Mouse (Mus musculus) layer of hippocampus, adult 9-11 months (tissue): ENCODE results near the gene Palb2.
A peak's percentile ranks its signal among the peaks of the same experiment; 100 is the strongest.

Source experiments
- DNase-seq: peaks from one replicate; pipeline ENCODE4 v3.0.0; 2022

Palb2 gene

DNA sequence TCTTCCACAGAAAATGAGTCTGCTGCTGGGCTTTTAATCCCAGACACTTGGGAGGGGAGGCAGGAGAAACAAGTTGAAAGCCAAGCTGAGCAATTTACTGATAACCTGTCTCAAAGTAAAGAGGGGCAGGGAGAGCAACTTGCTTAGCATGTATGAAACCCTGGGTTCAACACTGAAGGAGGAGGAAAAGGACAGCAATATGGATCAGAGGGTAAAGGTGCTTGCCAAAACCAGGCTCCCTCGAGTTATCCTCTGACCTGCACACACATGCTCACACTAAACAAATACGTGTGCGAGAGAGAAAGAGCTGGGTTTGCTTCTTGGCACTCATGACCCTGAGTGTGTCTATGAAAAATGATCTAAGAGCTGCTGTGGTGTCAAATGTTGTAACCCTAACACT lies 34.8 kb downstream of the Palb2 start:
- DNase-seq: no peak

DNA sequence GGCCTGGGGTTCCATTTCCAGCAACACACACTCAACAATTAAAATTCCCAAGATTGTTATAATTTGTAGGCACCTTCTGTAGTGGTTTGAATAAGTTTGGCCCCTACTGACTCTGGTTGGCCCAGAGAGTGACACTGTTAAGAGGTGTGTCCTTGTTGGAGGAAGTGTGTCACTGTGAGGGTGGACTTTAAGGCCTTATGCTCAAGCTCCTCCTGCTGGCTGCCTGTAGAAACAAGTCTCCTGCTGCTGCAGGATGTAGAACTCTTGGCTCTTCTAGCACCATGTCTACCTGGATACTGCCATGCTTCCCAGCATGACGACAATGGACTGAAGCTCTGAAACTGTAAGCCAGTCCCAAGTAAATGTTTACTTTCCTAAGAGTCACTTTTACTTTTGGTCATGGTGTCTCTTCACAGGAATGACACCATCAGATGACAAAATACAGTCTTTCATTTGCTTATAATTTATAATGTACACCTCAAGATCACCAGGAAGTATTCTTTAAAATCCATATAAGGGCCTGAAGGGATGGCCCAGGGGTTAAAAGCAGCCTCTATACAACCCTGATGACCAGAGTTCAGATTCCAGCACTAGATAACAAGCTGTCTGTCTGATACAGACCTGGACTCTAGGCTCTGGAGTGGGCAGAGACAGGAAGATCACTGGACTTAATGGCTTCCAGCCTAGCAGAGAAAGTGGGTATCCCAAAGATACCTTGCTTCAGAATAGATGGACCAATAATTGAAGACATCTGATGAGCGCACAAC lies 38.0 kb downstream of the Palb2 start:
- no peak for DNase-seq

DNA sequence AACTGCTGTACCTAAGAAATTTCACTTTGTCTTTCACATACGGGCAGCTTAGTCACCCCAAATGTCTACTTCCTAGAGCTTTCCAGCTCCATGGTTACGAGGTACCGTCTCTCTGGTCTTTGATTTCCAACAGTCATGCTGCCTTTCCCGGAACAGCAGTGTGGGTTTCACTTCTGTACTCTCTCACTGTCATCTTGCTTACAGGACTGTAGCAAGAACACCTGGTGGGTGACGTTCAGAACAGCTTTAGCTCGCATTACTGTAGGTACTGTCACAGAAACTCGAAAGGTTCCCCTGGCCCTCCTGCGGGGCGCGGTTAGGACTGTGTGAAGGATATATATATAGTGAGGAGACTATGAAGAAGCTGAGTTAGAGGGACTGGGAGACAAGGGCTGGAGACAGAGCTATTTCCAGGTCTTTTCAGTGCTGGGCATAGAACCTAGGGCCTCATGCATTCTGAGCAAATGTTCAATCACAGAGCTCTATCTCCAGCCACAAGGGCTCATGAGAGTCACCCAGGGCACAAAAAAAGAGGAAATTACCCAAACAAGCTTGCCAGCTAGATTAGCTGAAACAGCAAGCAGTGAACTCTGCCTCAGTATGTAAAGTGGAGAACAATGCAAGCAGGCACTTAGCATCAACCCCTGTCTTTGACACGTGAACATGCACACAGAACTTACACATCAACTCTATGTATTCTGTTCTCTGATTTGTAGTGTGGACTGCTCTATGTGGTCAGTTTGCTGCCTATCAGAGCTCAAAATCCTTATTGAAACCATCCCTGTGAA lies 45.4 kb downstream of the Palb2 start:
- no peak for DNase-seq

DNA sequence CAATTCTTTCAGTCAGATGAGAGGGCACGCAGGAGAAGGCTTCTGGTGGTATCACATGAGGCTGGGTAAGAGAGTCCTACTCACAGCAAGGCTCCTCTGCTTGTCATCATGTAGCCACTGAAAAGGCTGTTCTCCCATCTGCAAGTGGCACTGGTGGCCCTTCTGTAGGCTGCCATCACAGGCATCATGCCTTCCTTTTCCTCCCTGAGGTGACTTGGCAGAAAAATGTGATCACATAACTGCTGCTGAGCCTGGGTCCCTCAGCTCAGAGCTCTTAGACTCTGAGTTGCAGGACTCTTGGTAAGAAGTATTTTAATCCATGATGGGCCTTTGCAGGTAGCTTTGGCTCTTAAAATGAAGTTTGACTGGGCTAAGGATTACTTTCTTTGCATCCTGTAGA lies 51.7 kb downstream of the Palb2 start:
- no peak for DNase-seq

DNA sequence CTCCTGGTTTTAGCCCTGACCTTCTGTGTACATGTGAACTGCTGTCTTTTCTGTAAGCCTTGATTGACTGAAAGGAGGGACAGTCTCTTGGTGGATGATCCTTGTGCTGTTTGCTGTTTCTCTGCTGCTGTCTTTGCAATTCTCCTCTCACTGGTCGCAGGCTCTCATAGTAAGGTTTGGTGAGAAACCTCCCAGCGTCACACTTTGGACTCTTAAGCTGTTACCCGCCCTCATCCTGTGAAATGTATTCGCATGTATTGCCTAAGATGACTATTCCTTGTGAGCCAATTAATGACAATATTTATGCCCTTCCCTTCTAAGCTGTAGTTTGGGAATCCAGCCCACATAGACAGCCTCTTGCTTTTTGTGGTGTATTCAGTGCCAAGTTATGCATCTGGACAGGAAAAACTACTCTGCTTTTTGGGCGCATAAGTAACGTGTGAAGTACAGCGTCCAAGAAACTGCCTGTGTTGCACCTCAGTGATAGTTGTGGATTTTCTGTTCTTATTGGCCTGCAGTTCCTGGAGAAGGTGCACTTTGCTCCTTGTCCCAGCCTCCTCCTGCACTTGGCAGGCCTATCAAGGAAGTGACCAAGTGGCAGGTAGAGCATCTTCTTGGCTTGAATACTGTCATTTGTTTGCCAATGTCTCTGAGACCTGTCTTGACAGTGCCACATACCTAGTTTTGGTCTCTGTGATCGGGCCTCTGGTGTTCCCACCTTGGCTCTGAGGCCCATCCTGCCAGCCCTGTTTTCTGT lies 52.8 kb downstream of the Palb2 start:
- no peak for DNase-seq

DNA sequence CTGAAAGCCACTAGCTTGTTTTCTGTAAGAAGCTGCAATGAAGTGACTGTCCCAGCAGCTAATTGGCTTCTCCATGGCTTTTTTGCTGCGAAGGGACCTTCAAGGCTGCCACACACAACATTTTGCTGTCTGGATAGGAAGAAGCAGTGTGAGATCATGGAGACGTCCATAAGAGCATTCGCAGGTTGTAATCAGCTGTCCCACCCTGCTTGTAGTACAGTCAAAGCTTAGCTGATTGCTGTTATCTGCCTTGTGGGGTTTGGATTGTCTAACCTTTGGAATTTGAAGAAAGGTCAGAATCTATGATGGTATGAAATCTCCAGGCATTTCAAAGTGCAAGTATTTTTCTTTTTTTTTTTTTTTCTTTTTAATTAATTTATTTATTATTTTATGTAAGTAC lies 58.4 kb downstream of the Palb2 start:
- DNase-seq: no peak

DNA sequence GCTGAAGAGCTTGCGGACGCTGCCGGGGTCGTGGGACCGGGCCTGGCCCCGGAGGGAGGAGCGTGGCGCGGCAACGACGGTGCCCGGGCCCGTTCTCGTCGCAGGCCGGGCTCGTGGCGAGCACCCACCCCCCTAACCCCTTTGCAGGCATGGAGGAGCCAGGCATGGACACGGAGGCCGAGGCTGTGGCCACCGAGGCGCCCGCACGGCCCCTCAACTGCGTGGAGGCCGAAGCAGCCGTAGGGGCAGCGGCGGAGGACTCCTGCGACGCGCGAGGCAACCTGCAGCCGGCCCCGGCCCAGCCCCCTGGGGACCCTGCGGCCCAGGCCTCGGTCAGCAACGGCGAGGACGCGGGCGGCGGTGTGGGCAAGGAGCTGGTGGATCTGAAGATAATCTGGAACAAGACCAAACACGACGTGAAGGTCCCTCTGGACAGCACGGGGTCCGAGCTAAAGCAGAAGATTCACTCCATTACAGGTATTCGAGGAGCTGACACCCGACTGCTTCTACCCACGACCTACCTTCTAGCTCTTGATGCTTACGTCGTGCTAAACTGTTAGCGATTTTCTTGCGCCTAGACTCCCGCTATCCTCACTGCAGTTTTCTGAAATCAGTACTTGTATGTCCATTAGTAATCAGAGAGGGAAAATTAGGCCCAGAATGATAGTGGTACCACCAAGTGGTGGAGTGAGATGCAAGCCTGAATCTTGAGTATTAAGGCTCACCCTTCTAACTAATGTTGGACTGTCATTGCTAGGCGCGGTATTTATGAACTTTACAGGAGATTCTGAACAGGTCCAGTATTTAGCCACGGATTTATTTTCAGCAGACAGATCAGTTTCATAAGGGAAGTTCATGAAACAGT lies 65.0 kb downstream of the Palb2 start:
- peak; percentile 21 for DNase-seq

DNA sequence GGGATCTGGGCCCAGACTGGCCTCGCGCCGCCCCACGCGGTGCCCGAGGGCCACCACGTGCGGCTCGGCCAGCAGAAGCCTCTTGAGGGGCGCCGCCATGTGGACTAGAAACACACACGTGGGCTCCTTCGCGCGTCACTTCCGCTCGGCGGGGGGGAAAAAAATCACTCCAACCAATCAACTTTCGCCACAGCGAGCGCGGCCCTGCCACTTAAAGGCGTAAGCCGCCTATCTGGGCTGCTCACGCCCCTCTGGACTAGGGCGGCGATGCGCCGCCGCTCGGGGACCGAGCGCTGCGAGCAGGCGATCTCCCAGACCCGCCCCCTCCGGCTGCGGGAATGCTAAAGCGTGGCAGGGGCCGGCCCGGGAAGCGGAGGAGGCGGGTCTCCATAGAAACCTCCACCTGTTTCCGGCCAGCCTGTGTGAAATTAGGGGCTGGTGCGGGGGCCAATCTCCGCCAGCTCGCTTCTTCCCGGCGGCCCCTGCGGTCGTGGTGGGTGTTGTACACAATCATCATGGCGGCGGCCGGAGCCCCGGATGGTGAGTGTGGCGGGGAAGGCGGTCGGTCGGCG lies 65.8 kb downstream of the Palb2 start, which contains the start of the genes Ubfd1 and Ears2:
Ubfd1 (plus strand) TSS at position 231 of the 572 bp plus-strand sequence.
Ears2 (minus strand) TSS at position 319 of the 572 bp plus-strand sequence.
- peak; percentile 97 for DNase-seq

DNA sequence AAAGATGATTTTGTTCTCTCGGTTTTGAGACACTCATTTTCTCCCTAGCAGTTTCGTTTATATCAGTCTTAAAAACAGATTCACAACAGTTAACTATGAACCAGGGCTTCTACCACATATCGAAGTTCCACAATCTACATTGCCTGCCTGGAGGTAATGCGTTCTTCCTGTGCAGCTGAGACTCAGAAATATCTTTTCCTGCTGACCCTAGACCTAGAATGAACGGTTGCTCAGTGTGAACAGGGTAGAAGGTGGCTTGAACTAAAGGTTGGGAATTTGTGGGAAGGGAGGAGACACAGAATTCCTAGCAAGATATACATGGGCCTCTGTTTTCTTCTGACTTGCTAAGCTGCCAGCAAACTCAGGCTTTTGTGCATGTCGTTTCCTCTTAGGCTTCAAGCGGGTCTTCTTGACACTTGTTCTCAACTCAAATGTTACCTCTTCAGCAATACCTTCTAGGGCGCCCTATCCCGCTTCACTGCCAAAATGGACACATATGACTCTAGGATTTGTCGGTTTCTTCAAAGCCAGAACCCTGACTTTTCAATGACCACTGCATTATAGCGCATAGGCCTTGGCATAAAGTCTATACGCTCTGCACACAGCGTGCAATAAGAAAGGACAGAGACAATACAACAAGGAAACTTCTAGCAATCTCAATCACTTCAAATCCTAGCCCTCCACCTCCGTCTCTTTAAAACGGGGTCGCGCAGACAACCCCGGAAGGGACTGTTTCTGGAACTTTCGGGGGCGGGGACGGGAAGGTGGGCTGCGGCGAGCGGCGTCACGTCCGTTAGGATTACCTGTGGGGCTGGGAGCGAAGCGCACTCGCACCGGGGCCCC lies 66.5 kb downstream of the Palb2 start:
- DNase-seq: no peak

DNA sequence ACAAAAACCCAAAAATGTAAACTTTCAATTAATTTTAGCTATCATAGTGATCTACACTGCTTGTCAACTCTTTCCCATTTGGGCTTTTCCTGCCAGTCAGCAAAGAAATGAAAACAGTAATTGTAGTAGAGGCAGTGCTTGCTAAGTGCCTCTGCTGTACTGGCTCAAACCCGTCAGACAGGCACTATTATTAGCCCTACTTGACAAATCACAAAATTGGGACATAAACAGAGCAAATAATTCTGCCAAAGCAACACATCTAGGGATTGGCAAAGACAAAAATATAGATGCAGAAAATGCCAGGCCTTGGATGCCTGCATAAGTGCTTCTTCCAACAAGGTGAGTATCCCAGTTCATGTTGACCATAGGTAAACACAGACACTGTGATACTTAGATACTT lies 67.1 kb downstream of the Palb2 start:
- no peak for DNase-seq
